Mouse (Mus musculus): ENCODE results near the gene Rgp1.

GRCm38 (mm10) chr4:43530081-43530501 lies 48.4 kb upstream of the Rgp1 start:
- no peak for TF ChIP-seq CTCF (IDR thresholded peaks at IDR 0.05; ENCODE audit: borderline replicate concordance, control insufficient read depth, extremely low read depth, insufficient read depth, low read length, poor library complexity)
- TF ChIP-seq POLR2A (IDR thresholded peaks at IDR 0.05; ENCODE audit: control insufficient read depth, extremely low read depth, insufficient read depth, low read length, poor library complexity), result no peak
